Mouse (Mus musculus): ENCODE measurements around the gene Gm42417. TPM values are rescaled to one million over a fixed set of nuclear protein-coding genes. Genes with fewer than 3 reads are reported as not detected.

Gm42417 gene
- 0.34 TPM for polyA plus RNA-seq (2014; fragmentation: Illumina TruSeq; extraction: RNeasy Lipid Tissue Mini Kit (QIAGEN cat#74804); ENCODE audit: low read depth, low replicate concordance)

GRCm38 (mm10) chr1:36539186-36539585 is at the start of gene Gm42417:
Gm42417 (minus strand) TSS chr1:36539429.

GRCm38 (mm10) chr1:36558031-36558993 is 19.1 kb upstream of the Gm42417 start, which contains the start of gene Sema4c:
Sema4c (minus strand) TSS chr1:36558349.

GRCm38 (mm10) chr1:36546888-36547471 is 7.8 kb upstream of the Gm42417 start, which contains the start of gene Ankrd39:
Ankrd39 (minus strand) TSS chr1:36547445.

GRCm38 (mm10) chr1:36536783-36537182 is 2.4 kb downstream of the Gm42417 start, which contains the start of gene Ankrd23:
Ankrd23 (minus strand) TSS chr1:36536883.

GRCm38 (mm10) chr1:36511289-36512021 is 27.8 kb downstream of the Gm42417 start, which contains the start of gene Cnnm3:
Cnnm3 (plus strand) TSS chr1:36511867.

Other genes with a start within 250 kb of the Gm42417 start
- gene Arid5a, start 231.7 kb downstream of the Gm42417 start, polyA plus RNA-seq (2014; fragmentation: Illumina TruSeq; extraction: RNeasy Lipid Tissue Mini Kit (QIAGEN cat#74804); ENCODE audit: low read depth, low replicate concordance), result 0.11 TPM
- 8.1 TPM for gene Kansl3, start 170.2 kb downstream of the Gm42417 start, polyA plus RNA-seq (2014; fragmentation: Illumina TruSeq; extraction: RNeasy Lipid Tissue Mini Kit (QIAGEN cat#74804); ENCODE audit: low read depth, low replicate concordance)
- gene Fer1l5, start 167.1 kb downstream of the Gm42417 start, polyA plus RNA-seq (2014; fragmentation: Illumina TruSeq; extraction: RNeasy Lipid Tissue Mini Kit (QIAGEN cat#74804); ENCODE audit: low read depth, low replicate concordance), result not detected
- 4.8 TPM for gene Lman2l, start 94.2 kb downstream of the Gm42417 start, polyA plus RNA-seq (2014; fragmentation: Illumina TruSeq; extraction: RNeasy Lipid Tissue Mini Kit (QIAGEN cat#74804); ENCODE audit: low read depth, low replicate concordance)
- 1.1 TPM for gene Cnnm4, start 67.8 kb downstream of the Gm42417 start, polyA plus RNA-seq (2014; fragmentation: Illumina TruSeq; extraction: RNeasy Lipid Tissue Mini Kit (QIAGEN cat#74804); ENCODE audit: low read depth, low replicate concordance)
- 4.3 TPM for gene Cnnm3, start 27.6 kb downstream of the Gm42417 start, polyA plus RNA-seq (2014; fragmentation: Illumina TruSeq; extraction: RNeasy Lipid Tissue Mini Kit (QIAGEN cat#74804); ENCODE audit: low read depth, low replicate concordance)
- not detected for gene Ankrd23, start 2.5 kb downstream of the Gm42417 start, polyA plus RNA-seq (2014; fragmentation: Illumina TruSeq; extraction: RNeasy Lipid Tissue Mini Kit (QIAGEN cat#74804); ENCODE audit: low read depth, low replicate concordance)
- gene Ankrd39, start 8.0 kb upstream of the Gm42417 start, polyA plus RNA-seq (2014; fragmentation: Illumina TruSeq; extraction: RNeasy Lipid Tissue Mini Kit (QIAGEN cat#74804); ENCODE audit: low read depth, low replicate concordance), result 1.3 TPM
- gene Sema4c, start 18.9 kb upstream of the Gm42417 start, polyA plus RNA-seq (2014; fragmentation: Illumina TruSeq; extraction: RNeasy Lipid Tissue Mini Kit (QIAGEN cat#74804); ENCODE audit: low read depth, low replicate concordance), result 0.42 TPM
- gene Fam178b, start 143.8 kb upstream of the Gm42417 start, polyA plus RNA-seq (2014; fragmentation: Illumina TruSeq; extraction: RNeasy Lipid Tissue Mini Kit (QIAGEN cat#74804); ENCODE audit: low read depth, low replicate concordance), result not detected
- 188 TPM for gene Cox5b, start 152.0 kb upstream of the Gm42417 start, polyA plus RNA-seq (2014; fragmentation: Illumina TruSeq; extraction: RNeasy Lipid Tissue Mini Kit (QIAGEN cat#74804); ENCODE audit: low read depth, low replicate concordance)
- gene 4933424G06Rik, start 170.7 kb upstream of the Gm42417 start, polyA plus RNA-seq (2014; fragmentation: Illumina TruSeq; extraction: RNeasy Lipid Tissue Mini Kit (QIAGEN cat#74804); ENCODE audit: low read depth, low replicate concordance), result not detected
- 11.0 TPM for gene Actr1b, start 175.0 kb upstream of the Gm42417 start, polyA plus RNA-seq (2014; fragmentation: Illumina TruSeq; extraction: RNeasy Lipid Tissue Mini Kit (QIAGEN cat#74804); ENCODE audit: low read depth, low replicate concordance)
- 1.1 TPM for gene Zap70, start 222.4 kb upstream of the Gm42417 start, polyA plus RNA-seq (2014; fragmentation: Illumina TruSeq; extraction: RNeasy Lipid Tissue Mini Kit (QIAGEN cat#74804); ENCODE audit: low read depth, low replicate concordance)

Measured in liver, adult 10 weeks (tissue).